Comparison of ENCODE assay signal across 9 mouse cellular contexts in genomic region chr14:72447141-72448091, GRCm38 (mm10). TPM values are rescaled to one million over a fixed set of nuclear protein-coding genes. Genes with fewer than 3 reads are reported as not detected.
DNase-seq lines count a peak whose midpoint lies in the region; ATAC-seq and TF ChIP-seq lines count a peak whose summit lies in the region.
"Had no signal": no experiment of that assay in that cellular context is flagged by ENCODE, and none has a peak within 500 bp of the region (broad histone marks: within the 10 kb centered on the region; RNA-seq: fewer than 3 reads in every experiment).

No protein-coding gene starts in this region.

- no peaks in the 10 kb centered on the region for H3K9me3 ChIP-seq in intestine, postnatal 0 days (ENCODE audit: control insufficient read depth)

- WGBS in intestine, postnatal 0 days: 56% methylated on average over 9 of the region's 9 CpGs

- H3K27ac ChIP-seq in intestine, postnatal 0 days (ENCODE audit: low read depth, low read length): no peak overlapping the region

- H3K36me3 ChIP-seq in intestine, postnatal 0 days (ENCODE audit: control insufficient read depth, insufficient read depth): no peaks in the 10 kb centered on the region

- TF ChIP-seq CTCF in intestine, postnatal 0 days (IDR thresholded peaks at IDR 0.05; ENCODE audit: low read depth): peak; percentile 84

- 0 out of 2 replicates have a peak, but pooled peaks have one; percentile 22 for ATAC-seq in intestine, postnatal 0 days

- H3K27me3 ChIP-seq in intestine, postnatal 0 days (replicated peaks; ENCODE audit: control insufficient read depth, insufficient read depth, low read length): no peaks in the 10 kb centered on the region

- no peak overlapping the region for H3K4me2 ChIP-seq in intestine, postnatal 0 days (replicated peaks; ENCODE audit: low read depth)

- H3K9ac ChIP-seq in intestine, postnatal 0 days (ENCODE audit: low read depth, low read length): no peak overlapping the region

- H3K4me1 ChIP-seq in intestine, postnatal 0 days (replicated peaks; ENCODE audit: control insufficient read depth, insufficient read depth, low read length): no peaks in the 10 kb centered on the region

- no peak overlapping the region for H3K4me3 ChIP-seq in intestine, postnatal 0 days (ENCODE audit: low read depth, low read length)

- peak; percentile 13 to 68 for DNase-seq in adrenal gland, adult (ENCODE audit: inconsistent age in 2 of 2, low spot score in 1 of 2)
- no peak for DNase-seq in adrenal gland, postnatal 4 days (ENCODE audit: low spot score in 2 of 2)
- DNase-seq in right cerebral cortex, adult 18-20 months: peak; percentile 8
- no peak for DNase-seq in right cerebral cortex, postnatal 14 days
- DNase-seq in embryo, embryonic 11.5 days (ENCODE audit: low read depth, low spot score): peak; percentile 26
- peak; percentile 19 for DNase-seq in lung, postnatal 14 days
- peak; percentile 14 for DNase-seq in thymus, postnatal 4 days

RNA-seq across cellular contexts. Expression of gene Gm9195, which starts 44.2 kb away (rescaled TPM):
- total RNA-seq in adrenal gland, postnatal 4 days (2021): not detected
- not detected in 2 replicates for polyA plus RNA-seq in intestine, postnatal 0 days (2015; fragmentation: Nextera tagmentation; extraction: Ambion mirVana)
- polyA plus RNA-seq: stomach, embryonic 14.5 days had no signal

Comparison
In these comparisons a context has a peak if more than half of its experiments do, and no peak if none do; other contexts are left out.
1. DNase-seq: peak in adrenal gland, adult (2 of 2), right cerebral cortex, adult 18-20 months (single experiment), embryo, embryonic 11.5 days (single experiment), lung, postnatal 14 days (single experiment) and thymus, postnatal 4 days (single experiment); none in adrenal gland, postnatal 4 days (0 of 2) and right cerebral cortex, postnatal 14 days (single experiment).